Mouse (Mus musculus): Measurements from ENCODE around the gene Tmc8.
"Not testable (repeated sequence)": the region's sequence is repeated elsewhere in the genome, so short reads cannot be mapped to it uniquely, and the experiment has no call there.

The Tmc8 gene

GRCm38 (mm10) chr11:117770407-117770806, 11.5 kb upstream of the Tmc8 start:
- in situ Hi-C loops (cut with MboI; ENCODE audit: low sequenced_read_pairs) = no loop called here

GRCm38 (mm10) chr11:117772352-117772751, 9.5 kb upstream of the Tmc8 start:
- in situ Hi-C loops (cut with MboI; ENCODE audit: low sequenced_read_pairs) = no loop called here

DNA sequence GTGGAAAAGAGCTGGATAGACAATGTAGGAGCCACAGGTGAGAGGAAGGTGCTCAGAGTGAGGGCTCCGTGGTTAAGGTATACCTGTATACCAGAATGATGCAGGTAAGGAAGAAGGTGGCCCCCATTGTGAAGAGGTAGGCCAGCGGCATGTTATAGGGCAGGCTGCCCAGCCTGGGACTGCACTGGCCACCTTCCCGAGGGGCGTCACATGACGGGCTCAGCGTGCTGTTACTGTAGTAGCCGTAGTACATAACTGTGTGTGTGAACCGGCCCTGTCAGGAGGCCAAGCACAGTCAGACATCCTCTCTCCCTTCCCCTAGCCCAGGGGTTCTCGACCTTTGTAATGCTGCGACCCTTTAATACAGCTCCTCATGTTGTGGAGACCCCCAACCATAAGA, 7.0 kb upstream of the Tmc8 start:
- in situ Hi-C loops (cut with MboI; ENCODE audit: low sequenced_read_pairs) = no loop called here

GRCm38 (mm10) chr11:117775540-117775939, 6.3 kb upstream of the Tmc8 start:
- in situ Hi-C loops (cut with MboI; ENCODE audit: low sequenced_read_pairs) = no loop called here

GRCm38 (mm10) chr11:117776085-117776792, 5.6 kb upstream of the Tmc8 start:
- in situ Hi-C loops (cut with MboI; ENCODE audit: low sequenced_read_pairs) = no loop called here

DNA sequence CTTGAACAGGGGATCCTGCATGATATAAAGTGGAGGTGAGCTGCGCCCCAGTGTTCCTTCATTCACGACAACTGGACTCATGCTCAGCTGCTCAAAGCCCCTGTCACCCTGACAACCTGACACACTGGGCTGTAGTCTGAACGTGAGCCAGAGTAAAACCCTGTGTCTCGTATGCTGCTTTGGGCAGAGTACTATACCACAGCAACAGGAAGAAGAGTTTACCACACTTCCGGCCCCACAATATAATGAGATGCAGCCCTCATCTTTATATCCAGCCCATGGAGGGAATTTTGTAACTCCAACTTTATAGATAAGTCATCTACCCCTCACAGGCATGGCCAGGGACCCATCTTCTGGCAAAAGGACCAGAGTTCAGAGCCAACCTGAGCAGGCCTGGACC, 4.8 kb upstream of the Tmc8 start:
- in situ Hi-C loops (cut with MboI; ENCODE audit: low sequenced_read_pairs) = no loop called here

DNA sequence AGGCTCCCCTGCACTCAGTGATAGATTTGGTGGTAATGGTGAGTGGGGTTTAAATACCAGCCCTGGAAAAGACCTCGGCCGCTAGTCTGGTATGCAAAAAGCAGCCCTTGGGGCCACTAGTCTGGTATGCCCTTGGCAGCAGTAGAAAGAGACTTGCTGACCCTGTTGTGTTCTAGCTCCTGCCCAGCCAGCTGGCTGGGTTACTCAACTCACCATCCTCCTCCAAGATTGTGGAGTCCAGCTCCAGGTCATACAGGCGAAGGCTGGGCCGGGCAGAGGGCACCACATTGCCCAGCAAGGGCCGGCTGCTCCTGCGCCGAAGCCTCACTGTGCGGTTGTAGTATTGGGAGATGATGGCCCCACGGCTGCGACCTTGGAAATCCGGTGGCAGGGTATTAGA, 3.8 kb upstream of the Tmc8 start:
- in situ Hi-C loops (cut with MboI; ENCODE audit: low sequenced_read_pairs) = no loop called here

DNA sequence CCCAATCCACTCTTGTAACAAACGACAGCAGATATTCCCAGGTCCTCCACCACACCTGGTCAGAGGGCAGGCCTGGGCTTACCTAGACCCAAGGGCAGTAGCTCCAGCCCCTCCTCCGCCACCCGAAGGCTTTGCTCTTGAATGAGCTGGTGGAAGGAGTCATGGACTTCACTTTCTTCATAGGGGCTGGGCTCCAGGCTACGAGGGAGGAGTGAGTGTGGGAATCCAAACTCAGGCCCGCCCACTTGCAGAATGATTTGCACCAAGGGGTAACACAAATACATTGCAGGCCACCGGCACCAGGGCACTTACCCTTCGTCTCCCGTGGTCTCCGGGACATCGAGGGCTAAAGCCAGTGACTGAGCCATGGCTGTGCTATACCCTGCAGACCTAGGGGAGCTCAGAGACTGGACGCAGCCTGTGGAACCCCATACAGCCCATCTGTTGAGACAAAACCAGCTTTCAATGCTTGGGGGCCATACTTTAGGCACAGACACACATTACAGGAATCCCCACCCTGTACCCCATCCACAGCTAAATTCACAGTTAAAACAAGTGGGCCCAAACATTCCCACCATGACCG, 2.9 kb upstream of the Tmc8 start:
- in situ Hi-C loops (cut with MboI; ENCODE audit: low sequenced_read_pairs) = no loop called here

GRCm38 (mm10) chr11:117779434-117780198, 2.3 kb upstream of the Tmc8 start:
- in situ Hi-C loops (cut with MboI; ENCODE audit: low sequenced_read_pairs) = no loop called here

GRCm38 (mm10) chr11:117780199-117780515, 1.7 kb upstream of the Tmc8 start:
- in situ Hi-C loops (cut with MboI; ENCODE audit: low sequenced_read_pairs) = no loop called here

- in situ Hi-C loops (cut with MboI; ENCODE audit: low sequenced_read_pairs) = no loop called here
These were observed 1.2 kb upstream of the Tmc8 start for GRCm38 (mm10) chr11:117780582-117781111.

GRCm38 (mm10) chr11:117781199-117781821, 566 bp upstream of the Tmc8 start:
- in situ Hi-C loops (cut with MboI; ENCODE audit: low sequenced_read_pairs) = no loop called here

GRCm38 (mm10) chr11:117782705-117783034, 794 bp downstream of the Tmc8 start:
- in situ Hi-C loops (cut with MboI; ENCODE audit: low sequenced_read_pairs) = no loop called here

GRCm38 (mm10) chr11:117783089-117783488, 1.2 kb downstream of the Tmc8 start:
- in situ Hi-C loops (cut with MboI; ENCODE audit: low sequenced_read_pairs) = no loop called here

- in situ Hi-C loops (cut with MboI; ENCODE audit: low sequenced_read_pairs) = no loop called here
These were observed 1.9 kb downstream of the Tmc8 start for GRCm38 (mm10) chr11:117783683-117784309.

DNA sequence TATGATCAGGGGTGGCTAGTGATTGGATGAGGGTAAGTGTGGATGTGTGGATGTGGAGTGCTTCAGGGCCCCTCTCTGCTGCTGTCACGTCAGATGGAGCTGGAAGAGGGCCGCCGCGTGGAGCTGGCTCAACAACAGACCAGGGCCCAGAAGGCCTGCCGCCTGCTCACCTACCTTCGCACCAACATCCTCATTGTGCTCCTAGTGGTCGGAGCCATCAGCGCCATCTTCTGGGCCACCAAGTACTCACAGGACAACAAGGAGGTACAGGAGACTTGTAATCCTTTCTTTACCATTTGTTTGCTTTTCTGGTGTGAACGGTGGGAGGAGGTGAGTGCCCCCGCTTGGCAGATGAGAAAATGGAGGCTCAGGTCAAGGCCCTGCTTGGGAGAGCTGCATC, 4.4 kb downstream of the Tmc8 start:
- in situ Hi-C loops (cut with MboI; ENCODE audit: low sequenced_read_pairs) = no loop called here

DNA sequence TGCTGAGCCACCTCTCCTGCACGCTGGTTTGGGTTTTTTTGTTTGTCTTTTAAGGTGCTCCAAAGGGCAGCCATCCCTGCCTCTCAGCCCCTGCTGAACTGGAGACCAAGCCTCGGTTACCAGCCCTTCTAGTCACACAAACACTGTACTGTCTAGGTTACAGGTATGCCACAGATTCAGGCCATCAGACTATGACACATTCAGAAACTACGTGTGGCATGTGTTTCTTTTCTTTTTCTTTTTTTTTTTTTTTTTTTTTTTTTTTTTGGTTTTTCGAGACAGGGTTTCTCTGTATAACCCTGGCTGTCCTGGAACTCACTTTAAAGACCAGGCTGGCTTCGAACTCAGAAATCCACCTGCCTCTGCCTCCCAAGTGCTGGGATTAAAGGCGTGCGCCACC, 6.6 kb downstream of the Tmc8 start:
- in situ Hi-C loops (cut with MboI; ENCODE audit: low sequenced_read_pairs) = not testable (repeated sequence)

DNA sequence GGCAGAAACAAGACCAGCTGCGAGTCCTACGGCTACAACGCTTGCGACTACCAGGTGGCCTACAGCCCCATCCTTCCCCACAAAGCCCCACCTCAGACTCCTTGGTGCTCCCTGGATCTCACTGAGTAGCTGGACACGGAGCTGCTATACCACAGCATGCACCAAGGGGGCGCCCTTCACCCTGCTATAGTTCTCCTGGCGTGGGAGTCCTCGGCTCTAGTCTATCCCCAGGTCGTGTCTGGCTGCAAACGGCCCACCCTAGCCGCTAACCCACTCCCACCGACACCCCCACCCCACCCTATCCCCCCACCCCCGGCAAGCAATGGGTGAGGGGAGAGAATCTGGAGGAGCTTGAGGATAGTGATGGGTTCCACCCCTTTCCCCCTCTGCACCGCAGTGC, 8.4 kb downstream of the Tmc8 start:
- in situ Hi-C loops (cut with MboI; ENCODE audit: low sequenced_read_pairs) = no loop called here

DNA sequence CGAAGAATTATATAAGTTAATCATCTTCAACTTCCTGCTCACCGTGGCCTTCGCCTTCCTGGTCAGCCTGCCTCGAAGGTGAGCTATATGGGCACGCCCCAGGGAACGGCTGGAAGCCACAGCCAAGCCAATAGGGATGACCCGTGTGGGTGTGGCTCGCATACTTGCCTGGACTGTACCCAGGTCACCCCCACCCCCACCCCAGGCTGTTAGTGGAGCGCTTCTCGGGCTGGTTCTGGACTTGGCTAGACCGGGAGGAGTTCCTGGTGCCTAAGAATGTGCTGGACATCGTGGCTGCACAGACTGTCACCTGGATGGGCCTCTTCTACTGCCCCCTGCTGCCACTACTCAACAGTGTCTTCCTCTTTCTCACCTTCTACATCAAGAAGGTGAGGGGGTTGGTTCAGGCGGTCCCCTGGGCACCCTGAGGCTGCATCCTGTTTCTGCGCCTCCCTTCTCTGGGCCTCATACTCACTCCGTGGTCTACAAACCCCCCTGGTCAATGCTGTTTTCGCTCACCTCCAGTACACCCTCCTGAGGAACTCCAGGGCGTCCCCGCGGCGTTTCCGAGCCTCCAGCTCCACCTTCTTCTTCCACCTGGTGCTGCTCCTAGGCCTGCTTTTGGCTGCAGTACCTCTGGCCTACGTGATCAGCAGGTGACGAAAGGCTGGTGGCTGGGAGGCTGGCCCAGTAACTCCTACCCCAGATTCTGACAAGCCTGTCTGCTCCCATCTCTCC, 9.0 kb downstream of the Tmc8 start:
- in situ Hi-C loops (cut with MboI; ENCODE audit: low sequenced_read_pairs) = no loop called here

DNA sequence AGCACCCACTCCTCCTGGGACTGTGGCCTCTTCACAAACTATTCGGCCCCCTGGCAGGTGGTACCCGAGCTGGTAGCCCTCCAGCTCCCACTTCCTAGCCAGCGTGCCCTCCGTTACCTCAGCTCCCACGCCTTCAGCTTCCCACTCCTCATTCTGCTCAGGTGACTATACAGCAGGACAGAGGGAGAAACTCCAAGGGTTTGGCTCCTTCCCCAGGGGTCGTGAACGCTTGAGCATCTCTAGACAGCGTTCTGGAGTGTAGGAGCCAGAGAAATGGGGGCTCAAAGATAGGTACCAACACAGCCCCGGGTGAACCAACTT, 9.5 kb downstream of the Tmc8 start:
- in situ Hi-C loops (cut with MboI; ENCODE audit: low sequenced_read_pairs) = no loop called here

Measured in CH12F3 (cell line).